Mouse (Mus musculus) frontal cortex, adult (tissue): Measurements from ENCODE around the gene Scrt2.

ENCODE experiments used
- ATAC-seq: cut with Nextera tagmentation; 2 replicates; pipeline ENCODE4 v1.9.2; 2017; ENCODE audit warnings: mild to moderate bottlenecking, moderate library complexity, mixed read lengths; ENCODE audit not compliant: low TSS enrichment

Gene Scrt2

DNA sequence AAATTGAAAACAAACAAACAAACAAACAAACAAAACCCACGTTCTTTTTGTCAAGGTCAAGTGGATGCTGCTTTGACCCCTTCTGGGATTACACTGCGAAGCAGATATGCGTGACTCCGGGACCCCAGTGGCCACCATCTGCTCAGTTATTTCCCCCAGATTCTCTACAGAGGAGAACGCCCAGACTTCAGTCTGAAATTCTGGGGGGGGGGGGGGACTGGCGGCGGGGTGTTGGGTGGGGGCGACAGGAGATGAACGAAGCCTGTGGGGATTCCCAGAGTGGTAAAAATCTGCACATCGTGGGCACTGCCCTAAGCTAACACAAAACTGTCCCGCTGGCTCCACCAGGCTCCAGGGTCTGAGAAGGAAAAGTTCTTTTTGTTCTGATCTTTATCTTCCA, 61.2 kb downstream of the Scrt2 start:
- ATAC-seq: no peak

DNA sequence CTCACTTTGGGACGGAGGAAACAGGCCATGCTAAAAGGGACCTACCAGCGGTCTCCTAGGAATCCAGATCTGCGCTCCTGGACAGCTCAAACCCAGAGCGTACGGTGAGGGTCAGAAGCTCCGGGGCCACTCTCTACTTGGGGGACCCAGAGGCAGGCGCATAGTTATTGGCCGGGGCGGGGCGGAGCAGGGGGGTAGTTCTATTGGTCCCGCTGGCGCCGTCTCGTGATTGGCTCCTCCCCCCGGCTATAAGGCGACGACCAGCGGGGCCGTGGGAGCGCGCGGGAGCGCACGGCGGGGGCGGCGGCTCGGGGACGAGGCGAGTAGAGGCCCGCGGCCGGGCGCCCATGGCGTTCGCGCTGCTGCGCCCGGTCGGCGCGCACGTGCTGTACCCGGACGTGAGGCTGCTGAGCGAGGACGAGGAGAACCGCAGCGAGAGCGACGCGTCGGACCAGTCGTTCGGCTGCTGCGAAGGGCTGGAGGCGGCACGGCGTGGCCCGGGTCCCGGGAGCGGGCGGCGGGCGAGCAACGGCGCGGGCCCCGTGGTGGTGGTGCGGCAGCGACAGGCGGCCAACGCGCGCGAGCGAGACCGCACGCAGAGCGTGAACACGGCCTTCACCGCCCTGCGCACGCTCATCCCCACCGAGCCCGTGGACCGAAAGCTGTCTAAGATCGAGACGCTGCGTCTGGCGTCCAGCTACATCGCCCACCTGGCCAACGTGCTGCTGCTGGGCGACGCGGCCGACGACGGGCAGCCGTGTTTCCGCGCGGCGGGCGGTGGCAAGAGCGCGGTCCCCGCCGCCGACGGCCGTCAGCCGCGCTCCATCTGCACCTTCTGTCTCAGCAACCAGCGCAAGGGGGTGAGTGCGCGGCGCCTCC, 62.2 kb downstream of the Scrt2 start, which contains the start of gene Tcf15:
TSS of gene Tcf15 (plus strand) at position 283 of the 879 bp plus-strand sequence.
- no peak for ATAC-seq

DNA sequence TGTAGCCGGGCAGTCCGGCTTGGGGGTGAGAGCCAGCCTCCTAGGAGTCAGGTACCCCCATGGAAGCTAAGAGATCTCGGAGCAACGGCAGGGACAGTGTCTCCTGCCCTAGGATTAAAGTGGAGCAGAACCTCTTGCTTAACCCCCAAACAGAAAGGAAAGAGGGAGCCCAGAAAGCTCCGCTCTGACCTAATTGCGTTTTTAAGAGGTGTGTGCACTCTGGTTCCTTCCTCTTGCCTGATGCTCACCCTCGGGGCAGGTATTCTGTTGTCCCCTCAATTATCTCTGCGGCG, 62.8 kb downstream of the Scrt2 start:
- no peak for ATAC-seq

DNA sequence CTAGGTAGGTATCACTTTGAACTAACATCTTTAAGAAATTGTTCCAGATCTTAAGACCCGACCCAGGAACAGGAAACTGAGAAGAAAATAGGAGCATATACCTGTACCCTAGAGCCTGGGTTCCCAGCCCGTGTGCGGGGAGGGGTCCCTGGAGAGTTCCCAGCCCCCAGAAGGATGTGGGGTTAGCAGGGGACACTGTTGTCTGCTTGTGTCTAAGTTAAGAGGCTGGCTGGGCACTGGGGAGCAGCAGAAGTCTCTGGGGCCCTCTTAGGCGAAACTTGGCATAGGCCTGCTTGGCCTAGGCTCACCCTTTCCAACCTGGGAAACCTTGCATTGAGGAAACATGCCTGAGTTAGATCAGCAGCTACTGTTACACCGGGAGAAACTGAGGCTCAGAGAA, 63.2 kb downstream of the Scrt2 start:
- ATAC-seq: no peak
